Comparison of ENCODE assay signal across 23 mouse cellular contexts in genomic region chrX:103298937-103299336, GRCm38 (mm10). TPM values are rescaled to one million over a fixed set of nuclear protein-coding genes. Genes with fewer than 3 reads are reported as not detected.
"Had no signal": no experiment of that assay in that cellular context is flagged by ENCODE, and none has a peak within 500 bp of the region (broad histone marks: within the 10 kb centered on the region; RNA-seq: fewer than 3 reads in every experiment).

No protein-coding gene starts in this region.

- H3K4me1 ChIP-seq: limb, embryonic 12.5 days; midbrain, embryonic 12.5 days; neural tube, embryonic 15.5 days; stomach, embryonic 15.5 days had no signal

- H3K4me3 ChIP-seq: limb, embryonic 12.5 days; midbrain, embryonic 12.5 days; neural tube, embryonic 15.5 days; stomach, embryonic 15.5 days had no signal

- H3K9ac ChIP-seq: limb, embryonic 12.5 days; liver, embryonic 14.5 days; midbrain, embryonic 12.5 days; neural tube, embryonic 15.5 days; stomach, embryonic 15.5 days had no signal

- H3K4me2 ChIP-seq: limb, embryonic 12.5 days; midbrain, embryonic 12.5 days; neural tube, embryonic 15.5 days; stomach, embryonic 15.5 days had no signal

- H3K9me3 ChIP-seq: limb, embryonic 12.5 days; midbrain, embryonic 12.5 days; neural tube, embryonic 15.5 days; stomach, embryonic 15.5 days had no signal

- H3K36me3 ChIP-seq: limb, embryonic 12.5 days; midbrain, embryonic 12.5 days; neural tube, embryonic 15.5 days; stomach, embryonic 15.5 days had no signal

- DNase-seq: kidney, adult 8-10 months; kidney, postnatal 25 days; layer of hippocampus, adult 9-11 months; layer of hippocampus, postnatal 36 days; liver; lung, adult 2 months; lung, postnatal 36 days; thymus, adult 2 months; thymus, postnatal 25 days had no signal

- H3K27me3 ChIP-seq: stomach, embryonic 15.5 days had no signal

- ATAC-seq: lung, postnatal 0 days had no signal

- H3K27ac ChIP-seq: limb, embryonic 12.5 days; liver, embryonic 14.5 days; midbrain, embryonic 12.5 days; neural tube, embryonic 15.5 days; stomach, embryonic 15.5 days had no signal

RNA-seq across cellular contexts. Expression of gene Cdx4, which starts 22.3 kb away (rescaled TPM):
- total RNA-seq: layer of hippocampus, adult 18-20 months; layer of hippocampus, postnatal 36 days; left cerebral cortex, postnatal 36 days; megakaryocyte progenitor cell, adult 5-6 weeks; midbrain, postnatal 0 days had no signal
- polyA plus RNA-seq: kidney, embryonic 16.5 days; limb, embryonic 12.5 days; liver, embryonic 14.5 days; lung, adult 2 months; lung, postnatal 0 days; midbrain, embryonic 12.5 days; midbrain, postnatal 0 days; neural tube, embryonic 11.5 days; neural tube, embryonic 15.5 days; stomach, embryonic 15.5 days; testis, adult 2 months; thymus, adult 2 months; urinary bladder, adult 2 months had no signal
